Mouse (Mus musculus): Measurements from ENCODE around the gene Cux1. TPM values are rescaled to one million over a fixed set of nuclear protein-coding genes. Genes with fewer than 3 reads are reported as not detected.
A peak's percentile ranks its signal among the peaks of the same experiment; 100 is the strongest.

Cux1 gene
- 10 to 100 TPM; 82.7 to 88.7 TPM for total RNA-seq (2021)
- long read RNA-seq, experiment 1, transcript Cux1-211 (23 exons, 2,831 nt), result major isoform, 45 of 83 reads
- long read RNA-seq, experiment 1, transcript Cux1-207 (23 exons, 2,821 nt), result minor isoform, 14 of 83 reads
- long read RNA-seq, experiment 1, partial matches to known transcripts, result 8 of 83 reads
- long read RNA-seq, experiment 1, other reads (novel, unspliced or antisense), result 16 of 83 reads
- long read RNA-seq, experiment 2, transcript Cux1-207 (23 exons, 2,821 nt), result minor isoform, 12 of 66 reads
- long read RNA-seq, experiment 2, transcript Cux1-211 (23 exons, 2,831 nt), result major isoform, 27 of 66 reads
- long read RNA-seq, experiment 2, partial matches to known transcripts, result 7 of 66 reads
- long read RNA-seq, experiment 2, other reads (novel, unspliced or antisense), result 20 of 66 reads

GRCm38 (mm10) chr5:136567176-136568025 is at the start of gene Cux1:
Gene Cux1 (minus strand): TSS chr5:136567490.
- DNase-seq (ENCODE audit: low spot score), result peak; percentile 77

- no peak for DNase-seq (ENCODE audit: low spot score)
Observed at GRCm38 (mm10) chr5:136612391-136612790, 45.1 kb upstream of the Cux1 start.

GRCm38 (mm10) chr5:136608814-136609434 is 41.6 kb upstream of the Cux1 start:
- no peak for DNase-seq (ENCODE audit: low spot score)

DNA sequence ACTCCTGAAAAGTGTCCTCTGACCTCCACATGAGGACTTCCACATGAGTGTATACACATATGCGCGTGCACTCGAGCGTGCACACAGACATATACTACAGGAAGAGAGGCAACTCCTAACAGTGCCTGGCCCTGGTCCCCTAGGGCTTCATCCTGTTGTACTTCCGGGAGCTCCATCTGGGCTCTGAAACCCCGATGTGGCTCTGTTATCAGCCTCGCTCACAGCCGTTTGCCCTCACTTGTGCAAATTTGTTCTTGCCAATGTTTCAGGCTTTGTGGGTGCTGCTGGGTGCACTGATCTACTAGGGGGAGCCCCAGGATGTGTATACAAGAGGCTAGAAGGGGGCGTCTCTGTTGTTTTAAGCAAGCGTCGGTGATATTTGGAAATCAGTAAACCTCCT is 37.9 kb upstream of the Cux1 start:
- DNase-seq (ENCODE audit: low spot score), result no peak

DNA sequence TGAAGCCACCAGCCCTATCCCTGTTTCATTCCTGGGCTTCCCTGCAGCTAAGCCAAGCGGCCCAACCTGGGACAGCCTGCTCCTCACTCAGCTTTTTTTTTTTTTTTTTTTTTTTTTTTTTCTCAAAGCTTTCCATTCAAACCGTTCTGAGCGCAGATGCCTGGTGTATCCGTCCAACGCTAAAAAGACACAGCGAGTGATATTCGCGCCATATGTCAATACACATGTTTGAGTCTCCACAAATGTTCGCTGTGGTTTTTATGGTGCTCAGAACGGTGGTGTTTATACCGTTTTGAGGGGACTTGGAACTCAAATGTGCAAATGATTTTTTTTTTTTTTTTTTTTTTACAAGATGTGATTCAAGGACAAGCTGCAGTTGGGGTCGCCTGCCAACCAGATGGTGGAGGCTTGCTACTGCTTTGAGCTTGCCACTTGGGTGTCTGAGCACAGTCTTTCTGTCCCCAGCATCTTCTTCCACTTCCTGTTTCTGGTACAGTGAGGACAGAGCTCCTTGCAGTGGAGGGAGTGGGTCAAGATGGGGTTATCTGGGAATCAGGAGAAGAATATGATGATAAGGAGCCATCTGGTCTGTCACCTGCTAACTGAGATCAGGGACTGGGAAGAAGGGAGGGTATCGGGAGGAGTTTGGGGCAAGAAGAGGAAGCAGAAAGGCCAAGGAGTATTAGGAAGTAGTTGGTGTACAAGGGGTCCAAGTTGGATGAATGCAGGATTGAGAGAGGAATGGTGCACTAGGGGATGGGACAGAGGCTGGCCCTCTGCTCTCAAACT is 36.1 kb upstream of the Cux1 start:
- no peak for DNase-seq (ENCODE audit: low spot score)

- no peak for DNase-seq (ENCODE audit: low spot score)
Observed at GRCm38 (mm10) chr5:136600511-136600910, 33.2 kb upstream of the Cux1 start.

- DNase-seq (ENCODE audit: low spot score), result peak; percentile 7
Observed at GRCm38 (mm10) chr5:136594896-136595540, 27.7 kb upstream of the Cux1 start.

GRCm38 (mm10) chr5:136591816-136592499 is 24.7 kb upstream of the Cux1 start:
- no peak for DNase-seq (ENCODE audit: low spot score)

GRCm38 (mm10) chr5:136589002-136589401 is 21.7 kb upstream of the Cux1 start:
- no peak for DNase-seq (ENCODE audit: low spot score)

DNA sequence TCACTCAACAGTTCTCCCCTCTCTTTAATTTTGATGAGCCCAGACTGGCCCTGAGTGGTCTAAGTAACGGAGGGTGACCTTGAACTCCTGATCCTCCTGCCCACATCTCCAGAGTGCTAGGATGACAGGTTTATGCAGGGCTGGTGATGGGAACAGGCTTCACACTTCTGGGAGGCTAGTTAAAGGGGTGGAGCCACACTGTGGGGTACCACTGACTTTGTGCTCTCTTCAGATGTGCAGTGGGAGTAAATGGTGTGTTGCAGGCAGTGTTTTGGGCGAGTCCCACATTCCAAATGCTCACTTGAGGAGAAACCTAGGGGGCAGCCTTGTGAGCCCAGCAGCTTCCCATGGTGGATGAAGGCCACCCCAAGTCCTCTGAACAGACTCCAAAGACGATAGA is 21.2 kb upstream of the Cux1 start:
- no peak for DNase-seq (ENCODE audit: low spot score)

DNA sequence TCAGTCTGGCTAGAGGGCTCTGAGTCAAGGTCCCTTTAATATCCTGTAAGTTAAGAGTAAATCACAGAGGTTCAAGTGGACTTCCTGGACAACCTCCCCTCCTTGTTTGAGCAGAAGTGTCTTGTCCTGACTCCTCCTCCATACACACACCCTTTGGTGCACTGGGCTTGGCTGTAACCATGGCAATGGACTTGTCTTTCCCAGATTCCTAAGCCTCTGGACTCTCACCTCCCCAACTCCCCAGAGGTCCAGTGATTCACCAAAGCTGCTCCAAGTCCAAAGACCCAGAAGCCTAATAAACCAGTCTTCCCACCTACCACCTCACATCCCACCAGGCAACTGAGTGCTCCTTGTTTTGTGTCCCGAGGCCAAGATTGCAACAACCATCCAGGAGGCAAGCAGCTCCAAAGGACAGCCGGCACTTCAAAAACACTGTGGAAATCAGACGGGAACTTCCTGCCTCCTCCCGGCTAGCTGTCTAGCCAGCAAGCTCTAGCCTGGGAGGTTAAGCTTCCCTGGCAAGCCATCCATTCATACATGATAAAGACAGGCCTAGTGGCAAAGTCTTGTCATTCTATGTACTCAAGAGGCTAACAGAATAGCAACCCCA is 17.5 kb upstream of the Cux1 start:
- DNase-seq (ENCODE audit: low spot score), result no peak

DNA sequence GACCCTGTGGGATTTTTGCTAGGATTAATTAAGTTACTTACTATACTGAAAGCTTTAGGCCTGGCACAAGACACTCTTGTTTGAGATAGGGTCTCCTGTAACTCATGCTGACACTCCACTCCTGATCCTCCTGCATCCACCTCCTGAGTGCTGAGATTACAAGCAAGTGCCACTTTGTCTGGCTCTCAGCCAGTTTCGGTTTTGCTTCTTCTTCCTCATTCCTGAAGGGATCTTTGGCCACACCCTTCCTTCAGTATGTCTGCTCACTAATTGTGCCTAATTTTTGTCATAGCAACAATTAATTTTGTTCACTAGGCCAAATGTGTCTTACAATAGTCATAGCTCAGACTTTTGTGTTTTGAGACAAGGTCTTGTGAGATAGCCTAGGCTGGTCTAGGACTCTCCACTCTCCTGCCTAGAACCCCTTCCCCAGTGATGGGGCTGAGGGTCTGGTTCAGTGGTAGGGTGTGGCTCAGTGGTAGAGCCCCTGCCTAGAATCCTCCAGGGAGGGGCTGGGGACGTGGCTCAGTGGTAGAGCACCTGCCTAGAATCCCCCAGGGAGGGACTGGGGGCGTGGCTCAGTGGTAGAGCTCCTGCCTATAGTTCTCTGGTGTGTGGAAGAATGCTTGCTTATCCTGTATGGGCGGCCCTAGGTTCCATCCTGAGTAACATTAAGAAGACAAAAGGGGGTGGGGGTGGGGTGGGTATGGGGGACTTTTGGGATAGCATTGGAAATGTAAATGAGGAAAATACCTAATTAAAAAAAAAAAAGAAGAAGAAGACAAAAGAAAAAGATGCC is 16.6 kb upstream of the Cux1 start:
- DNase-seq (ENCODE audit: low spot score), result peak; percentile 16

- no peak for DNase-seq (ENCODE audit: low spot score)
Observed at GRCm38 (mm10) chr5:136583256-136583655, 16.0 kb upstream of the Cux1 start.

- DNase-seq (ENCODE audit: low spot score), result no peak
Observed at GRCm38 (mm10) chr5:136582201-136582600, 14.9 kb upstream of the Cux1 start.

DNA sequence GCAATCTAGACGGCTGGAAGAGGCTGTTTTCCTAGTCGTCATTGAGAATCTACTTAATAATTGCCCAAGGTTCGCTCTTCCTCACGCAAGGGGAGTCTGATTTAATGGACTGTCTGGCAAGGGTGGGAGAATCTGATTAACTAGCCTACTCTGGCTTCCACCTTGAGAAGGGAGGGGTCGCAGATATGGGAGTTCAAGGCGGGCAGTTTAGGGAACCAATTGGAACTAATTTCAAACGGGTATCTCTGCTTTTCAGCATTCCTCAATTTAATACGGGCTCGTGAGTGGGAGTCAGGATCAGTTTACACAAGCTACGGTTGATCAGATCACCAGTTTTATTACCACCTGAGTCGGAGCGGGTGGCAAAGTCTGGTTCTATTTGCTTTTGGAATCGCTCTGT is 14.3 kb upstream of the Cux1 start:
- no peak for DNase-seq (ENCODE audit: low spot score)

DNA sequence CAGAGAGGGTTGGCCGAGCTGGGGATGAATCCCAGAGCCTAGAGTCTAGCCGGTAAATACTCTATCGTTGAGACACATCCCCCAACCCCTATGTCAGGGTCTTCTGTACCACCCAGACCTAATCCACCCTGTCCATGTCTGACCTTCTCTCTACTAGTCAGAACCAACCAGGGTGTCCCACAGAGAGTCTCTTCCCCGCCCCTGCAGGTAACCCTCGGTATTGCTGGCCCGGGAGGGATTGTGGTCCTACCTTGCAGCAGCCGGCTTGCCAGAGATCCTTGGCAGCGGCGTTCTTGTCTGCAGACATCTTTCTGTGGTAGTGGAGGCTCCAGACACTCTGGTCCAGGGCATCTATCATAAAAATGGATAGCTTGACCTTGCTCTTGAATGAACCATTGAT is 13.9 kb upstream of the Cux1 start:
- no peak for DNase-seq (ENCODE audit: low spot score)

GRCm38 (mm10) chr5:136578201-136578600 is 10.9 kb upstream of the Cux1 start:
- no peak for DNase-seq (ENCODE audit: low spot score)

DNA sequence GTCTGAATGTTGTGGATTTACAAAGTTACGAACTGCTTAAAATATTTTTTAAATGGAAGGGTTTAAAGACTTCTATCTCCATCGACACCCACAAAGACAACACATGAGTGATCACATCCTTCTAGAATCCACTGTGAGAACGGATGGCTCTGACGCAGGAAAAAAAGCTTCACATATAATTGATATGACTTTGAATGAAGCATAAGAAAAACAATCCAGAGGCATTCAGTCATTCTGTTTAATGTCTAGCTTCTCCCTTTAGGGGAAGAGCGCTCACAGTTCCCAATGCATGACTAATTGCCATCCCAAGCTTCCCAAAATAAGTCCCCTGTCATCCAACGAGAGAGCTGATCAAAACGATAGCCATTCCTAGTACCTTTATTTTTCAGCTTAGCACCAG is 2.9 kb upstream of the Cux1 start:
- DNase-seq (ENCODE audit: low spot score), result no peak

DNA sequence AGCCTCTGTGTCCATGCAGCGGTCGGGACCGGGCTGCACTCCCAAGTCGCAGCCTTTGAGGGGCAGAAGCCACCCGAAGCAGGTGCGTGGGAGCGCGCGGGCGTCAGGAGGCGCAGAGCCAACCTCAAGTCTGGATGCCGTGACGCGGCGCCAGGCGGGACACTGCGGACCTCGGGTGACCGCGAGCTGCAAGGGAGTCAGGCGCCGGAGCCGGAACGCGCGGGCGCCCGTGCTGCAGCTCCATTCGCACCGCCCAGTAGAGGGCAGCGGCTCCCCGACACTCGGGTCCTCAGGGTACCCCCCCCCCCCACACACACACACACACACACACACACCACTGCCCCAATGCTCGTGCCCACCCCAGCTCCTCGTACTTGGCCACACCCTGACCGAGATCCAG is 1.5 kb upstream of the Cux1 start:
- peak; percentile 76 for DNase-seq (ENCODE audit: low spot score)

Data from gastrocnemius, adult 18-20 months (tissue).